Mouse (Mus musculus) hindbrain, embryonic 15.5 days (tissue): ENCODE data around the gene Il6ra. TPM values are rescaled to one million over a fixed set of nuclear protein-coding genes. Genes with fewer than 3 reads are reported as not detected.

Experiments used
- ATAC-seq: fragments of 200-750 bp; cut with Nextera tagmentation; 2 replicates; pipeline ENCODE4 v1.8.0; 2017; ENCODE audit warnings: low read depth, moderate number of reproducible peaks, moderate TSS enrichment; ENCODE audit not compliant: low FRiP score
- H3K27ac ChIP-seq: fragments of 300-500 bp; sonication (generic); replicated peaks from 2 replicates; pipeline ENCODE4 v1.5.1; 2015; ENCODE audit warnings: mild to moderate bottlenecking, inconsistent platforms
- H3K27me3 ChIP-seq: fragments of 300-500 bp; sonication (generic); 2 replicates; pipeline ENCODE4 v1.6.1; 2015; ENCODE audit warnings: control low read depth, inconsistent platforms
- H3K36me3 ChIP-seq: fragments of 300-500 bp; sonication (generic); 2 replicates; pipeline ENCODE4 v1.6.1; 2015; ENCODE audit warnings: control low read depth, inconsistent platforms
- H3K4me1 ChIP-seq: fragments of 300-500 bp; sonication (generic); replicated peaks from 2 replicates; pipeline ENCODE4 v1.6.1; 2015; ENCODE audit warnings: control low read depth, inconsistent platforms
- H3K4me2 ChIP-seq: fragments of 300-500 bp; sonication (generic); 2 replicates; pipeline ENCODE4 v1.6.1; 2015; ENCODE audit warnings: moderate library complexity, mild to moderate bottlenecking, inconsistent platforms
- H3K4me3 ChIP-seq: fragments of 300-500 bp; sonication (generic); 2 replicates; pipeline ENCODE4 v1.5.1; 2015; ENCODE audit warnings: mild to moderate bottlenecking, inconsistent platforms
- H3K9ac ChIP-seq: fragments of 300-500 bp; sonication (generic); 2 replicates; pipeline ENCODE4 v1.6.1; 2015; ENCODE audit warnings: inconsistent platforms
- H3K9me3 ChIP-seq: fragments of 300-500 bp; sonication (generic); 2 replicates; pipeline ENCODE4 v1.6.1; 2016; ENCODE audit warnings: control low read depth, inconsistent platforms
- WGBS: fragments of 180-500 bp; shearing (Covaris S2); methylation state at CpG from one replicate; pipeline ENCODE4 v1.1.7; 2015; 5-methylcytosine and 5-hydroxymethylcytosine counted together
- polyA plus RNA-seq: library from polyadenylated mRNA; unstranded; fragments of >200 nt; fragmentation: Nextera tagmentation; extraction: Ambion mirVana; gene quantifications from 2 replicates; pipeline ENCODE4 v1.2.1, GENCODE M21; 2015

Gene Il6ra
- polyA plus RNA-seq, 1 experiment from 2014 or later, result 1.3 TPM

DNA sequence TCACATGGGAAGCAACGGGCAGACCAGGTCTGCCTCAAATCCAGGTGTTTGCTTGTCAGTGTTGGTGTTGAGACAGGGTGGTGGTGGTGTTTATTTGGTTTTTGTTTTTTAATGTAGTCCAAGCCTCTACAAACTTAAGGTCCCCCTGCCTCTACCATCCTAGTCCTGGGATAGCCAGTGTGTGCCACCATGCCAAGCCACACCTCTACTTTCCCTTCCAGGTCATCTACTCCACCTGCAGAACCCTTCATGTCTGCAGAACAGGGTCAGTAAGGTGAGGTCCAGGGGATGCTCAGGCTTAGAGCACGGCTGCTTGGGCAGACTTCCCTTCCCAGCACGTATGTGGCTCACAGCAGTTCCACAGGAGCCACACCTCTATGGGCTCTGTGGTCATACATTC, 52.7 kb downstream of the Il6ra start:
- peaks cover 9% of the 10 kb centered on the region for H3K4me1 ChIP-seq
- H3K9ac ChIP-seq, result no peak overlapping the region
- no peak for ATAC-seq
- H3K27ac ChIP-seq, result no peak overlapping the region
- no peaks in the 10 kb centered on the region for H3K27me3 ChIP-seq
- 78% methylated on average over 3 of the region's 3 CpGs for WGBS
- H3K36me3 ChIP-seq, result no peaks in the 10 kb centered on the region
- H3K9me3 ChIP-seq, result no peaks in the 10 kb centered on the region
- no peak overlapping the region for H3K4me2 ChIP-seq
- no peak overlapping the region for H3K4me3 ChIP-seq

DNA sequence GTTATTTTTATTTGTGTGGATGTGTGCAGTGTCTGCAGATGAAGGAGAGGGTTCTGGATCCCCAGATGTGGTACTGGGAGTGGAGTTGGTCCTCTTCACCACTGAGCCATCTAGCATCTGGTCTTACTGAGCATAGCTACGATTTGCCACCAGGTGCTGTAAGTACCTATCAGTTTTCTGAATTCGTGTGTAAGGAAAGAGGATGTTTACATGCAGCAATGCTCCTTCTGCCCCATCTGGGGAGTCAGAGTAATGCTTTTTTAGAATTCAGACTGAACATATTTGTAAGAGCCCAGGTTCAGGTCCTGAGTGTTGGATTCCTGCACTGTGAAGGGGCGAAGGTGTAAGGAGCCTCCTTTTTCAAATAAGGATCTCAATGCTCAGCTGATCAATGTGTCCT, 53.1 kb downstream of the Il6ra start:
- Histone ChIP-seq H3K27me3 (no peaks in the 10 kb centered on the region), H3K4me1 (peaks cover 9% of the 10 kb centered on the region), H3K9me3 (no peaks in the 10 kb centered on the region), H3K9ac (no peak overlapping the region), H3K4me3 (no peak overlapping the region), H3K4me2 (no peak overlapping the region), H3K27ac (no peak overlapping the region), H3K36me3 (no peaks in the 10 kb centered on the region)
- no peak for ATAC-seq
- 77% methylated on average over 3 of the region's 3 CpGs for WGBS

DNA sequence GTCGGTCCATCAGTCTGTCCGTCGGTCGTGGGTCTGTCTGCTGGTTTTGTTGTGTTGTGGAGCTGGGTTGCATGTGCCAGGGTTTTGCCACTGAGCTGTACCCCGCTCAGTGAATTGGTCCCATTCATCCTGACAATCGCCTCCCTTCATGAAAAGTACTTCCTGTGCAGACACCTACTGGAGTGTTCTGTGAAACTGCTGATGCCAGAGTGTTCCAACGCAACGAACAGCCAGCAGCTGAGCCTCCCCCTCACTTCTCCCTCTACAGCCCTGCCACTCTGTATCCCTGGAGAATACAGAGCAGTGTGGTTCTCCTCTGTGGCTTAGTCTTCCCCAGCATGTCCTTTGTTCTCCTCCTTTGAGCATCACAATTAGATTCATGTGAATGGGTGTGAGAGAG, 54.1 kb downstream of the Il6ra start:
- Histone ChIP-seq H3K27me3 (no peaks in the 10 kb centered on the region), H3K9ac (no peak overlapping the region), H3K4me1 (peaks cover 9% of the 10 kb centered on the region), H3K4me3 (no peak overlapping the region), H3K9me3 (no peaks in the 10 kb centered on the region), H3K27ac (no peak overlapping the region), H3K4me2 (no peak overlapping the region), H3K36me3 (no peaks in the 10 kb centered on the region)
- 64% methylated on average over 8 of the region's 8 CpGs for WGBS
- ATAC-seq, result peak; percentile 54; the same call in 1 of the 2 replicates

- Histone ChIP-seq H3K27ac (no peak overlapping the region), H3K27me3 (no peaks in the 10 kb centered on the region), H3K4me3 (no peak overlapping the region), H3K4me2 (no peak overlapping the region), H3K36me3 (no peaks in the 10 kb centered on the region), H3K9ac (no peak overlapping the region), H3K9me3 (no peaks in the 10 kb centered on the region), H3K4me1 (peaks cover 9% of the 10 kb centered on the region)
- ATAC-seq, result no peak
- 15% methylated on average over 4 of the region's 4 CpGs for WGBS
Observed at GRCm38 (mm10) chr3:89858123-89858522, 54.9 kb downstream of the Il6ra start.

- no peak for ATAC-seq
- Histone ChIP-seq H3K27me3 (no peaks in the 10 kb centered on the region), H3K36me3 (no peaks in the 10 kb centered on the region), H3K4me3 (no peak overlapping the region), H3K9me3 (no peaks in the 10 kb centered on the region), H3K4me1 (peaks cover 9% of the 10 kb centered on the region), H3K9ac (no peak overlapping the region), H3K4me2 (no peak overlapping the region), H3K27ac (no peak overlapping the region)
- 89% methylated on average over 3 of the region's 3 CpGs for WGBS
Observed at GRCm38 (mm10) chr3:89857353-89857752, 55.6 kb downstream of the Il6ra start.

GRCm38 (mm10) chr3:89853752-89854151, 59.2 kb downstream of the Il6ra start:
- peak overlapping the region; percentile 51; the same call in 1 of the 2 replicates for H3K27ac ChIP-seq
- WGBS, result 61% methylated on average over 5 of the region's 5 CpGs

GRCm38 (mm10) chr3:89848083-89848482, 64.9 kb downstream of the Il6ra start:
- Histone ChIP-seq H3K27me3 (no peaks in the 10 kb centered on the region), H3K4me1 (no peaks in the 10 kb centered on the region), H3K9ac (no peak overlapping the region), H3K27ac (no peak overlapping the region), H3K4me3 (no peak overlapping the region), H3K36me3 (no peaks in the 10 kb centered on the region), H3K9me3 (no peaks in the 10 kb centered on the region), H3K4me2 (no peak overlapping the region)
- ATAC-seq, result no peak
- WGBS, result 90% methylated on average over 6 of the region's 6 CpGs

More at GRCm38 (mm10) chr3:89853752-89854151, 59.2 kb downstream of the Il6ra start:
- Histone ChIP-seq H3K4me3 (no peak overlapping the region), H3K9ac (no peak overlapping the region), H3K27me3 (no peaks in the 10 kb centered on the region), H3K4me1 (no peaks in the 10 kb centered on the region), H3K36me3 (no peaks in the 10 kb centered on the region), H3K9me3 (no peaks in the 10 kb centered on the region), H3K4me2 (no peak overlapping the region)
- ATAC-seq, result no peak

- Histone ChIP-seq H3K36me3 (no peaks in the 10 kb centered on the region), H3K9ac (no peak overlapping the region), H3K4me1 (no peaks in the 10 kb centered on the region), H3K27ac (no peak overlapping the region), H3K4me3 (no peak overlapping the region), H3K9me3 (no peaks in the 10 kb centered on the region), H3K27me3 (no peaks in the 10 kb centered on the region), H3K4me2 (no peak overlapping the region)
- ATAC-seq, result no peak
- WGBS, result 73% methylated on average over 6 of the region's 6 CpGs
Observed at GRCm38 (mm10) chr3:89847596-89847995, 65.4 kb downstream of the Il6ra start.

DNA sequence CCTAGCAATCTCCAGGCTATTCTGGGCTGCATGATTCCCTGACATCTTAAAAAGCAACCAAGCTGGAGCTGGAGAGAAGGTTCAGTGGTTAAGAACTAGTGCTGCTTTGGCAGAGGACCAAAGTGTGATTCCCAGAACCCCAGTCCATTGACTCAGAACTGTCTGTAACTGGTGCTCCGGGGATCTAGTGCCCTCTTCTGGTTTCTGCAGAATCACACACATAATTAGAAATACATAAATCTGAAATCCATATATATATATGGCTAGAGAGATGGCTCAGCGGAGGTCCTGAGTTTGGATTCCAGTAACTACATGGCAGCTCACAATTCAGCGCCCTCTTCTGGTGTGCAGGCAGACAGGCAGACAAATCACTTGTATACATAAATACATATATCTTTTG, 65.9 kb downstream of the Il6ra start:
- no peak for ATAC-seq
- WGBS, result 88% methylated on average over 3 of the region's 3 CpGs
- H3K27ac ChIP-seq, result no peak overlapping the region

DNA sequence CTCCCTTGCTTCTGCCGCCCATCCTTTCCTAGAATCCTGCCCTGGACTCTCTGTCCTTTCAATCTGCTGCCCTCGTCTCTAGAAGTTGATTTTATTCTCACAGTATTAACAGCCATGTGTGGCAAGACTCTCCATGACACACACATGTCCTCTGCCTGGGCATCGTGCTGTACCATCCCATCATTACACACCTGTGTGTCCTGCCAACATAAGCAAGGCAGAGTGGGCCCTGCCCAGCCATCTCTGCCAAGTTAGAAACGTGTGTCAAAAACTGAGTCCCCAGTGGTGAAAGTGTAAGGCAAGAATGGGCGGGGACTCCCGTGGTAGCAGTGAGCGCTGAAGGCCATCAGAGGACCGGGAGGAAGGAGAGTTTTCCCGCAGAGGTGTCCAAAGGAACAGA, 67.2 kb downstream of the Il6ra start:
- H3K4me3 ChIP-seq, result no peak overlapping the region
- H3K36me3 ChIP-seq, result no peaks in the 10 kb centered on the region
- no peaks in the 10 kb centered on the region for H3K9me3 ChIP-seq
- ATAC-seq, result no peak
- H3K4me1 ChIP-seq, result no peaks in the 10 kb centered on the region
- H3K4me2 ChIP-seq, result no peak overlapping the region
- 81% methylated on average over 9 of the region's 9 CpGs for WGBS
- no peaks in the 10 kb centered on the region for H3K27me3 ChIP-seq
- no peak overlapping the region for H3K9ac ChIP-seq
- H3K27ac ChIP-seq, result no peak overlapping the region

More for the DNA sequence above, 65.9 kb downstream of the Il6ra start:
- H3K27me3 ChIP-seq, result no peaks in the 10 kb centered on the region
- H3K36me3 ChIP-seq, result no peaks in the 10 kb centered on the region
- no peak overlapping the region for H3K4me2 ChIP-seq
- no peak overlapping the region for H3K9ac ChIP-seq
- no peaks in the 10 kb centered on the region for H3K4me1 ChIP-seq
- H3K9me3 ChIP-seq, result no peaks in the 10 kb centered on the region
- no peak overlapping the region for H3K4me3 ChIP-seq

DNA sequence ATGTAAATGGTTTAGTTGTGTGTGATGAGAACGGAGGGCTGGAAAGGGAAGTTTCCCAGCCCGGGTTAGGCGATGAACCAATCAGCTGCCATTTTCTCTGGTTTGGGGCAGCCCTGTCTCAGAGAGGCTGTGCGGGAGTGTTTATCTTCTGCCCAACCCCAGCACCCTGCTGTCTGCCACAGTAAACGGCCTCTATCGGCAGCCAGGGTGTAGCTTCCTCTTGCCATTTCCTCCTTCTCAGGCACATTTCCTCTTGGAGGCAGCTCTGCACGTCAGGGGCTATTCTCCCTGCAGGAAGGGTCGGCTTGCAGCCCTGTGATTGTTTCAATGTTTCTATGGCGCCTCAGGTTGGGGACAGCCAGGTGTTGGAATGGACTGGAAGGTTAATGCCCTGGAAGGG, 69.8 kb downstream of the Il6ra start:
- 77% methylated on average over 9 of the region's 9 CpGs for WGBS
- Histone ChIP-seq H3K4me1 (no peaks in the 10 kb centered on the region), H3K9me3 (no peaks in the 10 kb centered on the region), H3K9ac (no peak overlapping the region), H3K4me2 (no peak overlapping the region), H3K27me3 (no peaks in the 10 kb centered on the region), H3K4me3 (no peak overlapping the region), H3K36me3 (no peaks in the 10 kb centered on the region), H3K27ac (no peak overlapping the region)
- no peak for ATAC-seq

DNA sequence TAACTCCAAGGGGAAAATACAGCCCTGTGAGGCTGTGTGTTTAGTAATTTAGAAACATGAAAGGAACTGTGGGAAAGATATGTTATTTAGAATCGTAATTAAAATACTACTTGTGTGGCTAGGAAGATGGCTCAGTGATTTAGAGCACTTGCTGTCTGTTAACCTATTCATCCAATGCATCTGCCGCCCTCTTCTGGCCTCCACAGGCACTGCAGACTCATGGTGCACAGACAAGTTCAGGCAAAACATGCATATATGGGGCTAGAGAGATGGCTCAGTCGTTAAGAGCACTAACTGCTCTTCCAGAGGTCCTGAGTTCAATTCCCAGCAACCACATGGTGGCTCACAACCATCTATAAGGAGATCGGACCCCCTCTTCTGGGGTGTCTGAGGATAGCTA, 70.7 kb downstream of the Il6ra start:
- no peaks in the 10 kb centered on the region for H3K36me3 ChIP-seq
- 80% methylated on average over 4 of the region's 4 CpGs for WGBS
- H3K4me3 ChIP-seq, result no peak overlapping the region
- H3K4me1 ChIP-seq, result no peaks in the 10 kb centered on the region
- H3K4me2 ChIP-seq, result no peak overlapping the region
- H3K27ac ChIP-seq, result no peak overlapping the region
- H3K9ac ChIP-seq, result no peak overlapping the region
- H3K9me3 ChIP-seq, result no peaks in the 10 kb centered on the region
- H3K27me3 ChIP-seq, result no peaks in the 10 kb centered on the region
- ATAC-seq, result no peak

DNA sequence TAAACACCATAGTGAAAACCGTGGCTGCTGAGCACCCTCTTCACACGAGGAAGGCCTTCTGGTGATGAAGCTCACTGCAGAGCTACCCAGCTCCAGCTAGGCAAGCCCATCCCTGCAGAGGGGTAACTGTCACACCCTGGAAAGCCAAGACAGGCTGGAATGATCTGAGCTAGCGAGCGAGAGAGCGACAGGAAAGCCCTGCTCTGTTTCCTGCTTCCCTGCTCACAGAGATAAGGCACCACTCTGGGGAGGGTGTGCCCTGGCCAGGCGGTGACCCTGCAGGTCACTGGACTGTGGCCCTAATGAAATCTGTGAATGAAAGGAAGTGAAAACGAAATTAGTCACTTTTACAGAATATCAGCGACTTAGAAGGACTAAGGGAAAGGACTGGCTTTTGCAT, 77.6 kb downstream of the Il6ra start:
- peaks cover 34% of the 10 kb centered on the region for H3K27me3 ChIP-seq
- H3K4me3 ChIP-seq, result no peak overlapping the region
- H3K36me3 ChIP-seq, result no peaks in the 10 kb centered on the region
- no peaks in the 10 kb centered on the region for H3K9me3 ChIP-seq
- peaks cover 12% of the 10 kb centered on the region for H3K4me1 ChIP-seq
- 57% methylated on average over 8 of the region's 8 CpGs for WGBS
- no peak overlapping the region for H3K9ac ChIP-seq
- no peak for ATAC-seq
- H3K27ac ChIP-seq, result no peak overlapping the region
- H3K4me2 ChIP-seq, result no peak overlapping the region
